Mouse (Mus musculus): ENCODE results near the gene Aamp.

The Aamp gene

DNA sequence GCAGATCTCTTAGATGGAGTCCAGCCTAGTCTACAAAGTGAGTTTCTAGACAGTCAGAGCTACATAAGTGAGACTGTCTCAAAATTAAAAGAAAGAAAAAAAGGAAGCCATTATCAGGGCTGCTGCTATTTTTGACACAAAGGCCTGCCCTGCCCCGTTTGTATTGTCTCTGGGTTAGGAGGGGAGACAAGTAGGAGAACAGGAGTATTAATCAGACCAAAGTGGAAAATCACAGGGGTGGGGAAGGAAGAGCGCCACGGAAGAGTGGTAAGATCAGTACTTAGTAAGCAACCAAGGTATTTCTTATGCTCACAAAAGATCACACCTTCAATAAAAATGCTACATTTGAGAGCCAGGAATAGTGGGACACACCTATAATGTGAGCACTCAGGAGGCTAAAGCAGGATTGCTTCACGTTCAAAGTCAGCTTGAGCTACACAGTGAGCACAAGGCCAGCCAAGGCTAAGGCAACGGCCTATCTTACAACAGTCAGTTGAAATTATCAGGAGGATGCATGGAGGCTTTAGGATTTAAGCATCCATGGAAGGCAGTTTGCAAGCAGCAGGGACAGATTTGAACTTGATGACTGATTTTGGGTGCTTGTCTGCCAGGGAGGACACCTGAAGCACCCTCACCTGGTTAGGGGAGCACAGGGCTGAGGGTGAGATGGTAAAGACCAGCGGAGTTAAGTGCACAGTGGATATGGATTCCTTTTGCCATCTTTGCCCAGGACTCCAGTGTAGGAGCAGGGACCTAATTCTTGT lies 16.0 kb upstream of the Aamp start:
- peak; percentile 22 for DNase-seq

DNA sequence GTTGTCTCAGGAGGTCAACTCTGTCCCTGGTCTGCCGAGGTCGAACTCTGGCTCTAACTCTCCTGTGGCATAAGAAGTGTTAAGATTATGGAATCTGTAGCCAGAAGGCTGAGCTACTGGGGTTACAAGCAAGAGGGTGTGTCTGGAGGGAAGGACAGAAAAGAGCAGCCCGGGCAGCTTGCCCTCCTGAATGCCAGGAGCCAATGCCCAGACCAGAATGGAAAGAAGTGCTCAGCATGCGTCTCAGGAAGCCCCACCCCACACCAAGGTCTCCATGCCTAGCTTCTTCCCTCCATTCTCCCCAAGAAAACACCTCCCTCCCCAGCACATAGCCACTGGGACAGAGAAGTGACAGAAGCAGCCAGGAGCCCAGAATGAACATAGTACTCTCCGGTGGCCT lies 14.5 kb upstream of the Aamp start:
- DNase-seq, result no peak

- no peak for DNase-seq
Observed at GRCm38 (mm10) chr1:74298157-74298750, 13.7 kb upstream of the Aamp start.

DNA sequence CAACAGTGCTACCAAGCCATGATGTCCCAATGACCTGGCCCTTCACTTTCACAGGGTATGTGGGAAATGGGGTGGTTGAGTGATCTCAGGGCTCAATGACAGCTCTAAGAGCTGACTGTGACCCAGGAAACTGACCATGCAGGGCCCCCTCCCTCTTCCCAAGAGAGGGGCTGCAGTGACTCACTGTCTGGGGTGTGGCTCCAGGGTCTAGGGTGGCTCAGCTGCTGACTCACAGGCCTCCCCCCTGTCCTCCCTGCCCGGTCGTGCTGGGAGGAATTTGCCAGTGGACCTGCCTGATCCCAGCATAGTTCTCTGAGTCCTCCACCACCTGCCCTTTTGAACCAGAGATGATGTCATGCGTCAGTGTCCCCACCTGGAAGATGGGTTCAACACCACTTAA lies 12.7 kb upstream of the Aamp start:
- DNase-seq, result peak; percentile 56

DNA sequence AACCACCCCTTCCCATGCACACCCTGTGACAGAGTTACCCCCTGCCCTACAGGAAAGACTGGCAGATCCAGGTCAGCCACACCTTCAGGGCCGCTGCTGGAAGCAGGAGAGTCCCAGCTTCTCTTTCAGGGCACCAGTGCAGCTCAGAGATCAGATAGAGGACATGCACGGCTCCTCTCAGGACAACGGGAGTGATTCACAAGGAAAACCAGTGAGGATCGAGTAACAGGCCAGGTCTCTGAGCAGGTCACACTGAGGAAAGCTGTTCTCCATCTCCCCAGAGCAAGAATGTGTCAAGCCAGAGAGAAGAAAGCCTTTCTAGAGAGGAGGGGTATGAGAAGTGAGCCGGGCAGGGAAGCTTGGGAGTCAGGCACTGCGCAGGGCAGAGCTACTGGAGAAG lies 11.9 kb upstream of the Aamp start:
- peak; percentile 33 for DNase-seq

- peak; percentile 92 for DNase-seq
Observed at GRCm38 (mm10) chr1:74295456-74296171, 11.1 kb upstream of the Aamp start.

GRCm38 (mm10) chr1:74294733-74295455 lies 10.4 kb upstream of the Aamp start:
- DNase-seq, result no peak

GRCm38 (mm10) chr1:74294090-74294643 lies 9.6 kb upstream of the Aamp start:
- peak; percentile 14 for DNase-seq

DNA sequence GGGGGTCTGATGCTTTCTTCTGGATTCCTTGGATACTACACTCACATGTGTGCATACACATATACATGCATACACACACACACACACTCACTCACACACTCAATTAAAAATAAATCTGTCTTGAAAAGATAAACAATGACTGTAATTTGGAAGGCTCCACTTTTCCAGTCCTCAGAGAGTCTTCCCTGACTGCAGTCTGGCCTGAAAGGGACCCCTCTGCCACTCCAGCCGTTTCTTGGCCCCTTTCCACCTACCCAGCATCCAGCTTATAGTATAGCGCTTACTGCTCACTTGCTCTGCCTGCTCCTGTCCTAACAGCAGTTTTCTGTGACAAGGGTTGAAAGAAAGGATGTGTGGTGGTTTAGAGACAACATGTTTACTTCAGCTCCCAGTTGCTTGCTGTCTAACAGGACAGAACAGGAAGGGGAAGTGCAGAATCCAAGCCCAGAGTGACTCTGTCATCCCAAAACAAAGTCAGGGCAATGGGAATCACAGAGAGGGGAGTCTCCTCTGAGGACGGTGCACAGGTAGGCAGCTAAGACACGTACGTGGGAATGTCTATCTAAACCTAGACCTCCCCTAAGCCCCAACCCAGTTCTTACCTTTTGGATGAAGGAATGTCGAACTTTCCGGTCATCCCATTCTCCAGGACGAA lies 8.9 kb upstream of the Aamp start:
- peak; percentile 22 for DNase-seq

- DNase-seq, result no peak
Observed at GRCm38 (mm10) chr1:74292331-74293020, 7.9 kb upstream of the Aamp start.

- peak; percentile 54 for DNase-seq
Observed at GRCm38 (mm10) chr1:74290141-74290540, 5.6 kb upstream of the Aamp start.

DNA sequence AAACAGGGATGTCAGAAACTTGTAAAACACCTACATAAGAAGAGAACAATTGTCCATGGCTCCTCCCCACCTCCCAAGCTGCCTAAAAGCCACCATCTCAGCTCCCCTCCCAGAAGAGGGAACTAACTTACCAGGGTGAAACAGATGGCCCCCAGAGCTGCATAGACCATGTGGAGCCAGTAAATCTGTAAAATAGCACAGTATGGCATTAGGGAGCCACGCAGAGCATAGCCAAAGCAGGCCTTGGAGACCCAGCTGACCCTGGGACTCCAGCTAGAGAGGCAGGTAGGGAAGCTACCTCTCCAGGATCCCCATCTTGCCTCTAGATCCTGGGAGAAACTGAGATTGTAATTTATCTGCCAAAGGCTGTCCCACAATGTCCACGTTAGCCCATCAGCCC lies 5.2 kb upstream of the Aamp start:
- DNase-seq, result no peak

DNA sequence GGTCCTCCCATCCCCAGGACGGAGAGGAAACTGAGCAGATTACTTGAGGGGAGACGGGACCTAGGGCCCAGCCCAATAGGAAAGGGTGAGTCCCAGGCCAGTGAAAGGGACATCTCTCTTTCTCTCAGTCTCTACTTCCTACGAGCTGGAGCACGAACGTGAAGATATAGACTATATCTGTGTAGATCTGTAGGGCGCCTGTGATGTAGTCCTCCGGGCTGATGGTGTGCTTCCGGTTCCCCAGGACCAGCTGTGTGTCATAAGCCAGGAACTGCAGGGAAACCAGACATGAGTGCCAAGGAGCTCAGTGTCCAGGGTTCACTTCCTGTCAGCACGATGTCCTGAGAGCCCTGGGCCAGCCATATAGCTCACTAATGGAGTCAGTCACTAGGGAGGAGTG lies 4.7 kb upstream of the Aamp start:
- no peak for DNase-seq

- DNase-seq, result no peak
Observed at GRCm38 (mm10) chr1:74288327-74288726, 3.8 kb upstream of the Aamp start.

- DNase-seq, result peak; percentile 52
Observed at GRCm38 (mm10) chr1:74286869-74287607, 2.5 kb upstream of the Aamp start.

- DNase-seq, result no peak
Observed at GRCm38 (mm10) chr1:74285212-74286010, 873 bp upstream of the Aamp start.

GRCm38 (mm10) chr1:74283686-74284463 lies 663 bp downstream of the Aamp start:
- DNase-seq, result peak; percentile 84

DNA sequence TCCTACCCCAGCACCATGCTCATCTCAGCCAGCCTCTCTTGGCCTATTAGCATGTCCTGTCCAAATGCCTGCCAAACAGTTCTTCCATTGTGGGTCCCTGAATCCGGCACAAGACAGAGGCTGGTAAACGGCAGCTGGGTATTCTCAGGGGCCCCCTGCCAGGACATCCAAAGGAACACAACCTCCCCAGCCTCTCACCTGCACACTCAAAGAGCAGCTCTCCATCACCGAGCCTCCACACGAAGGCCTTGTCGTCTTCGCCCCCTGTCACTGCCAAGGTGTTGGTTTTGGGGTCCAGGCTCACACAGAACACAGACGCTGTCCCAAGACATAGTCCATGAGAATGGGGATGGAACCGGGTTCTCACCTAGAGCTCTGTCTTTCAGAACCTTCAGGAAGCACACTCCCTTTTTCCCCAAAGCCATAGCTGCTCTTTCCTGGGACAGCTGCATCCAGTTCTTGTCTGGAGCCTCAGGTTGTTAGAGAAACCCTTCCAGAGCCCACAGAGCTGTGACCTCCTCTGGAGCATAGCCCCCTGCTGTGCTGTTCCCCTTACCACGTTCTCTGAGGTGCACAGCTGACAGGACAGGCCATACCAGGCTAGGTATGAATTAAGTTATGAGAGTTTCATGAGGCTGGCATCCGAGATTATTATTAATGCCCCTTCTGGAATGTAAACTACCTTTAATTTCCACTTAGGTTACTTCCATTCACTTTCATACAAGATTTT lies 1.5 kb downstream of the Aamp start:
- no peak for DNase-seq

DNA sequence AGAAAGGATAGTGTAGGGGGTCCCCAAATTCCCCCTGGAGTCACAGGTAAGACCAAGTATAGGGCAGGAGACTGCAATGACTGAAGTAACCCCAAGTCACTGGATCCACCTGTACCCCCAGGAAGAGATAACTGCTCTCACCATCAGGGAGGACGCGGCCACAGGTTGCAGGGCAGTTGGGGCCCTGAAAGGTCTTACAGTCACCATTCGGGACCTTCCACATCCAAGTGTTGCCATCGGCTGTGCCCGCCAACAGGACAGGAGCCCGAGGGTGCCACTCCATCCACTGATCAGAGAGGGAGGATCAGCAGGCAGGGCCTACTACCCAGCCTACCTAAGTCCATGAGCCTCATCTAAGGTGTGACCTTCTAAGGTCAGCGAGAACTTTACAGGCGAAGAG lies 2.7 kb downstream of the Aamp start:
- DNase-seq, result no peak
